Mouse (Mus musculus) lung, embryonic 16.5 days (tissue): ENCODE results near the gene Mmp24. TPM values are rescaled to one million over a fixed set of nuclear protein-coding genes. Genes with fewer than 3 reads are reported as not detected.
A peak's percentile ranks its signal among the peaks of the same experiment; 100 is the strongest.

ENCODE experiments used
- ATAC-seq: fragments of 200-750 bp; cut with Nextera tagmentation; 2 replicates; pipeline ENCODE4 v1.8.0; 2017; ENCODE audit warnings: low read depth, mild to moderate bottlenecking, moderate library complexity
- H3K27ac ChIP-seq: fragments of 300-500 bp; sonication (generic); 2 replicates; pipeline ENCODE4 v1.5.1; 2014; ENCODE audit warnings: mild to moderate bottlenecking, control low read depth, low read length
- H3K27me3 ChIP-seq: fragments of 300-500 bp; sonication (generic); 2 replicates; pipeline ENCODE4 v1.6.1; 2014; ENCODE audit warnings: low read depth, low read length, mixed read lengths; ENCODE audit not compliant: control insufficient read depth, insufficient read depth
- H3K36me3 ChIP-seq: fragments of 300-500 bp; sonication (generic); 2 replicates; pipeline ENCODE4 v1.6.1; 2014; ENCODE audit warnings: low read length; ENCODE audit not compliant: control insufficient read depth, insufficient read depth
- H3K4me1 ChIP-seq: fragments of 300-500 bp; sonication (generic); replicated peaks from 2 replicates; pipeline ENCODE4 v1.6.1; 2014; ENCODE audit warnings: low read length, mixed read lengths; ENCODE audit not compliant: control insufficient read depth, insufficient read depth
- H3K4me2 ChIP-seq: fragments of 300-500 bp; sonication (generic); 2 replicates; pipeline ENCODE4 v1.6.1; 2014; ENCODE audit warnings: low read depth, low read length, control low read depth
- H3K4me3 ChIP-seq: fragments of 300-500 bp; sonication (generic); 2 replicates; pipeline ENCODE4 v1.5.1; 2014; ENCODE audit warnings: mild to moderate bottlenecking, low read length, control low read depth
- H3K9ac ChIP-seq: fragments of 300-500 bp; sonication (generic); 2 replicates; pipeline ENCODE4 v1.6.1; 2014; ENCODE audit warnings: low read length, control low read depth
- H3K9me3 ChIP-seq: fragments of 300-500 bp; sonication (generic); 2 replicates; pipeline ENCODE4 v1.6.1; 2016; ENCODE audit warnings: low read length; ENCODE audit not compliant: control insufficient read depth
- WGBS: fragments of 180-500 bp; shearing (Covaris S2); extraction: QIAGEN DNeasy Blood & Tissue Kit; methylation state at CpG from one replicate; pipeline ENCODE4 v1.1.7; 2014; 5-methylcytosine and 5-hydroxymethylcytosine counted together
- polyA plus RNA-seq: library from polyadenylated mRNA; unstranded; fragments of >200 nt; fragmentation: Nextera tagmentation; extraction: Ambion mirVana; gene quantifications from 2 replicates; pipeline ENCODE4 v1.2.1, GENCODE M21; 2015

Mmp24 gene
- polyA plus RNA-seq, 1 experiment from 2014 or later: 0.06 TPM

DNA sequence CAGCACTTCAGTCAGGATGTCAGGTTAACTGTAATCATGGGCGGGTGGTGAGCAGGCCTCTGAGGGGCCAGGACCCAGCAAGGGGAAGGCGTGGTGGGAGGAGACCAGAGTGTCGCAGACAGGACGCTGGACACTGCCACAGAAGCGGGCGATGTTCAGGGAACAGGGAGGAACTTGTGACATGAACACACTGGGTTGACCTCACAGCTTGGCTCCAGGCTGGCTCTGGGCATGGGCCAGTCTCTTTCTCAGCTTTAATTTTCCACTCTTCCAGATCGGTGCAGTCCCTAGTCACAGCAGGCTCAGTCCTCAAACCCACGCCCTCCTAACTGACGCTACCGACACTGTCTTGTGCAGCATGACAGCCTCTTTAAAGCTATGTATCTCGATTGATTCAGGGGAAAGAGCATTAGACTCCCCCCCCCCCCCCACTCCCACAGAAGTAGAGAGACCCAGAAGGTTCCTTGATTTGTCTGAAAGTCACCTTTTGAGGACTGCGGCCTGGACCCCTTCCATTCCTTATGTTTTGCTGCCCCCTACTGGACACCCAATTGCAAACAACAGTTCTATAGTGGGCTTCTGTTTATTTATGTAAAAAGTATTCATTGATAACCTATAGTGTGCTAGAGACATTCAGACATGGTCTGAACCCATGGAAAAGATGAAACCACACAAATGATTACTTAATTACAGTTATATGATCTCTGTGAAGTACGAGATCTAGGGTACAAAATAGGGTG is 10.3 kb upstream of the Mmp24 start:
- no peaks in the 10 kb centered on the region for H3K9me3 ChIP-seq
- ATAC-seq: peak; percentile 64; the same call in 1 of the 2 replicates
- no peaks in the 10 kb centered on the region for H3K4me1 ChIP-seq
- H3K36me3 ChIP-seq: no peaks in the 10 kb centered on the region
- H3K4me2 ChIP-seq: no peak overlapping the region
- no peak overlapping the region for H3K9ac ChIP-seq
- H3K27ac ChIP-seq: no peak overlapping the region
- 53% methylated on average over 13 of the region's 13 CpGs for WGBS
- H3K27me3 ChIP-seq: no peaks in the 10 kb centered on the region
- no peak overlapping the region for H3K4me3 ChIP-seq

DNA sequence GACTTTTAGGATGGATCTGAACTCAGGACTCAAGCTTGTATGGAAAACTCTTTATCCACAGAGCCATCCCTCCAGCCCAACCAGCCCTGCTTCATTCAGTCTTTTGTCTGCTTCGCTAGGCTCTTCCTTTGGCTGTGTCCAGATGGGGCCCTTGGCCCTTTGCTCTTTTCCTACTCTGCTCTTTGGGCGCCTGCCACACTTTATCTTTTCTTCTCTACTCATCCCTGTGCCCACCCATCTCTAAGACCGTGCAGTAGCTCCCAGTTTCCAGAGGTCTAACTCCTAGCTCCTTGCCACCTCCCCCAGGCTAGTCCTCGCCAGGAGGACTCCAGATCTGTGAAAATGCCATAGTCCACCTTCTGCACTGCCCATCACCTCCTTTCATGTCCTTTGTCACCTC is 1.5 kb upstream of the Mmp24 start:
- peaks cover 4% of the 10 kb centered on the region; the same call in 1 of the 2 replicates for H3K4me1 ChIP-seq
- 43% methylated on average over 4 of the region's 4 CpGs for WGBS
- H3K27me3 ChIP-seq: peaks cover 48% of the 10 kb centered on the region
- H3K36me3 ChIP-seq: no peaks in the 10 kb centered on the region
- no peak overlapping the region for H3K4me2 ChIP-seq
- no peak for ATAC-seq
- no peak overlapping the region for H3K9ac ChIP-seq
- H3K9me3 ChIP-seq: no peaks in the 10 kb centered on the region
- H3K4me3 ChIP-seq: no peak overlapping the region
- H3K27ac ChIP-seq: no peak overlapping the region

DNA sequence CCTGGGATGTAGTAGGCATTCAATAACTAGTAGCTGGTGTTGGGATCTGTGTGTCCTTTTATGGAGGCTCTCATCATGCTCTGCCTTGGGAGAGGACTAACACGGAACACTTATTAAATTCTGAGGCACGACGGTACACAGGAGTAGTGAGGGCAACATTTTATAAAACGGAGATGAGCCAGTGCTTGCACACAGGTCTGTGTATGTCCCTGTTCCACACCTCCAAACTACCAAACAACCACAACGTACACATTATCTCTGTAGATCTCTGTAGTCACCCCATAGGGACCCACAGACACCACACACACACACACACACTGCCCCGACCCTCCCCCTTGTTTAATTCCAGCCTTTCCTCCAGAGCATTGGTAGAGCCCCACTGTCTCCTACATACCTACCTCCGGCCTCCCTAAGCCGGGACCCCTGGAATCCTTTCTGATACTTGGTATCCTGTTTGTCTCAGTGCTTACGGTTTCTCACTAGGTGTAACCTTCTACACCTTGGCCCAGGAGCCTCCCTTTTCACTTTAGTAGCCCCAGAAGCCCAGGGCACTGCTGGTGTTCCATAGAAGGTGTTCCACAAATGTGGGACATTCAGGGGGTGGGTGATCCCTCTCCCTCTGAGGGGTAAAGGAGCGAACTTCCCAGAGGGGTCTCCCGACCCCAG is 748 bp upstream of the Mmp24 start:
- Histone ChIP-seq H3K4me1 (peaks cover 4% of the 10 kb centered on the region; the same call in 1 of the 2 replicates), H3K4me3 (no peak overlapping the region), H3K9me3 (no peaks in the 10 kb centered on the region), H3K4me2 (no peak overlapping the region), H3K36me3 (no peaks in the 10 kb centered on the region), H3K9ac (no peak overlapping the region), H3K27ac (no peak overlapping the region), H3K27me3 (peaks cover 48% of the 10 kb centered on the region)
- 50% methylated on average over 11 of the region's 11 CpGs for WGBS
- no peak for ATAC-seq

DNA sequence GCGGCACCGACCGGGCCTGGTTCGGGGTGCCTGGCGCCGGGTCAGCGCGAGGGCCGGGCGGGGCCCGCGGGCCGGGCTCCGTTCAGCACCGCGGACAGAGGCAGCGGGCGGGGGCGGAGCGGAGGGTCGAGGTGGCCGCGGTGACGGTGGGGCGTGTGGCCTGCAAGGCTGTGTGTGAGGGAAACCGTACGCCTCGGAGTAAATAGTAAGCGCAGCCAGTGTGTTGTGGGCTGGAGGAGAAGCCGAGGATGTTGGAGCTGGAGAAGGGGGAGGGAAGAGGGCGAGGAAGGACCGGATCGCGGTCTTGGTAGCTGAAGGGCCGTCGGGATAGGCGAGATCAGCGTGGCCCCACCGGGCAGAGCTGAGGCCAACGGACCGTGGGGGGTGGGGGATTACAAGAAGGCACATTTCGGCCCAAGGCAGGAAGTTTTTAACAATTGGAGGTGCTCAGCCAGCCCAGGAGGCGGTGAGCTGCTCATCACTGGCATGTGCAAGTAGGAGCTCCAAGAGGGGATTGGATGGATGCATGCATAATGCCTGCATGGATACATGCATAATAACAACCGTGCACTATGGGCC is 632 bp downstream of the Mmp24 start:
- no peak overlapping the region for H3K9ac ChIP-seq

DNA sequence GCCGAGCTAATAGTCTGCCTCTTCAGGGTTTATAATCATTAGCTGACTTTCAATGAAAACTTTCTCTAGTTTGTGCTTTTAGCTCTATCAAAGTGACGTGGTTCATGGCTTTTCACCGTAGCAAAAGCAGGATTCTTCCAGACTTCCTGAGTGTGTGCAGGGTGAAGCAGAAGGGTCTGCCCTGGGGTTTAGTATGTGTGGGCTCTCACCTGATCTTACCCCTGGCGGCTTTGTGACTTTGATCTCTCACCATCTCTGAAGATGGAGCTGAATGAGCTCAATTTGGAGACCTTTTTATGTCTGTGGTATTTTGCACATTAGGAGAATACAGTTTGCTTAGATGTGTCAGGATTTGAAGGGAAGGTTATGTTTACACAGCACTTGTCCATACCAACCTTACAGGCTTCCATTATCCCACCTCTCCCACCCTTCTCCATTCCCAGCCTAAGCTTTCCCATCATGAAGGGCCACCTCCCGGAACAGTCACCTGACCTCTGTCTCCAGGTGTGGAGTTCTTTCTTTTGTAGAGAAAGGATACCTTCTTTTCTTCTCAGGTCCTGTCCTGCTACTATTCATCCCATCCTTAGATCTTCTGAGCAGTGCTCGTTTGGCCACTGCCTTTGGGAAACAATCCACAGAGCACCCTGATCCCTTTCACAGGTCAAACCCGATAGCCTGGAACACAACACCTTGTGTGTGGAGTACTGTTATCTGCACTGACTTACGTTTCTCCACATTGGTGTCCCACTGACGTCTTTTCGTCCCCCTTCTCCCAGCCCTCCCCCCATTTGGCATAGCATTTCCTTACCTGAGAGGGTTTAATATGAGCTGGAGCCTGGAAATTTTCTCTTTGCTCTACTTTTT is 1.9 kb downstream of the Mmp24 start:
- peaks cover 48% of the 10 kb centered on the region for H3K27me3 ChIP-seq

More for the DNA sequence above, 632 bp downstream of the Mmp24 start:
- peaks cover 48% of the 10 kb centered on the region for H3K27me3 ChIP-seq
- H3K4me2 ChIP-seq: peak overlapping the region; percentile 98
- H3K27ac ChIP-seq: no peak overlapping the region
- H3K4me1 ChIP-seq: peaks cover 4% of the 10 kb centered on the region; the same call in 1 of the 2 replicates
- WGBS: 2% methylated on average over 31 of the region's 44 CpGs
- no peaks in the 10 kb centered on the region for H3K9me3 ChIP-seq
- peak overlapping the region; percentile 57 for H3K4me3 ChIP-seq
- H3K36me3 ChIP-seq: no peaks in the 10 kb centered on the region
- peak; percentile 94 for ATAC-seq

DNA sequence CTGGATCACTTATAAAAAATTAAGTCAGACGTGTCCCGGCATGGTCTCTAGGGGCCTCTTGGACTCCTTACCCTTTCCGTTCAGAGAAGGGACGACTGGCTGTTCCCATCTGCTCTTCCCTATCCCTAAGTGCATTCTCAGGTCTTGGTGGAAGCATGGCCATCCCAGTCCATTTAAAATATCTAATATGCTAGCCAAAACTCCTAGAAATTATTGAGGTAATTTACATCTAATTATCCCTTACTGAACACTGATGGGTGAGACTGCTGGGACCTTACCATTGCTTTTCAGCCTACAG is 2.5 kb downstream of the Mmp24 start:
- Histone ChIP-seq H3K4me1 (peaks cover 4% of the 10 kb centered on the region; the same call in 1 of the 2 replicates), H3K36me3 (no peaks in the 10 kb centered on the region), H3K9me3 (no peaks in the 10 kb centered on the region), H3K4me3 (no peak overlapping the region), H3K4me2 (no peak overlapping the region), H3K27ac (no peak overlapping the region), H3K27me3 (peaks cover 48% of the 10 kb centered on the region), H3K9ac (no peak overlapping the region)
- WGBS: 83% methylated on average over 4 of the region's 4 CpGs
- ATAC-seq: no peak

More for the DNA sequence above, 1.9 kb downstream of the Mmp24 start:
- peaks cover 4% of the 10 kb centered on the region; the same call in 1 of the 2 replicates for H3K4me1 ChIP-seq
- no peaks in the 10 kb centered on the region for H3K36me3 ChIP-seq
- H3K9ac ChIP-seq: no peak overlapping the region
- H3K27ac ChIP-seq: no peak overlapping the region
- H3K9me3 ChIP-seq: no peaks in the 10 kb centered on the region
- WGBS: 49% methylated on average over 10 of the region's 10 CpGs
- H3K4me3 ChIP-seq: no peak overlapping the region
- no peak overlapping the region for H3K4me2 ChIP-seq
- no peak for ATAC-seq

DNA sequence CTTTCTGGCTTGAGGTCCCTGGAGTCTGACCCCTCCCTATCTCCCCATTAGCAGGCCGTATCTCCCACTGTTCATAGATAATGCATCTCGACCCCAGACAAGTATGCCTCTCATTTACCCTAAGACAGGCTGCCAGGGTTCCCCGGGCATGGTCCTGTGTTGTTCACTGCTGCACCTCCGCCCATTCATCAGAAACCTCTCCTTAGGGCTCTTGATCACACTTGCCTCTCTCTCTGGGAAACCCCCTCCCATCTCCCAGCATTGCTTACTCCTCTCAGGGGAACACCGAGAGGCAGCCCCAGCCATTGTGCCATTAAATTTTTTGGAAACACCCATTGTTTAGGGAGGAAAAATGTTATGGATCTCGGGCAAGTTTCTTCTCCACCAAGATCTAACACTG is 2.9 kb downstream of the Mmp24 start:
- Histone ChIP-seq H3K36me3 (no peaks in the 10 kb centered on the region), H3K9ac (no peak overlapping the region), H3K4me3 (no peak overlapping the region), H3K4me2 (no peak overlapping the region), H3K27ac (no peak overlapping the region), H3K4me1 (peaks cover 4% of the 10 kb centered on the region; the same call in 1 of the 2 replicates), H3K9me3 (no peaks in the 10 kb centered on the region), H3K27me3 (peaks cover 45% of the 10 kb centered on the region)
- 58% methylated on average over 6 of the region's 6 CpGs for WGBS
- ATAC-seq: no peak

DNA sequence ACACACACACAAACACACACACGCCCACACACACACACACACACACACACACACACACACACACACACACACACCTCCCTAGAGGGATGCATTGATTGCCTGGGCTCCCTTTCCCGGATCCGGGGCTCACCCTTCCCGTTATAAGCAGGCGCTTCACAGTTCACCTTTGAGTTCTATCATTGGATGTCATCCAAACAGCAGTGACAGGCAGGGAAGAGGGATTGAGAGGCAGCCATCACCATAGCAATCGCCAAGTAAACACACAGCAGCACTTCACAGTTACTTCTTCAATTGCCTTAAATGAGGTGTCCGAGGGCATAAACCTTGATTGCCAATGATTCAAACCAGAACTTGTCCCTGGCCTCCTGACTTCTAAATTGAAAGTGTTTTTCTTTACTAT is 3.9 kb downstream of the Mmp24 start:
- 22% methylated on average over 6 of the region's 7 CpGs for WGBS
- Histone ChIP-seq H3K4me3 (no peak overlapping the region), H3K9ac (no peak overlapping the region), H3K36me3 (no peaks in the 10 kb centered on the region), H3K27ac (no peak overlapping the region), H3K4me2 (no peak overlapping the region), H3K9me3 (no peaks in the 10 kb centered on the region), H3K27me3 (peaks cover 35% of the 10 kb centered on the region), H3K4me1 (peaks cover 4% of the 10 kb centered on the region; the same call in 1 of the 2 replicates)
- no peak for ATAC-seq

DNA sequence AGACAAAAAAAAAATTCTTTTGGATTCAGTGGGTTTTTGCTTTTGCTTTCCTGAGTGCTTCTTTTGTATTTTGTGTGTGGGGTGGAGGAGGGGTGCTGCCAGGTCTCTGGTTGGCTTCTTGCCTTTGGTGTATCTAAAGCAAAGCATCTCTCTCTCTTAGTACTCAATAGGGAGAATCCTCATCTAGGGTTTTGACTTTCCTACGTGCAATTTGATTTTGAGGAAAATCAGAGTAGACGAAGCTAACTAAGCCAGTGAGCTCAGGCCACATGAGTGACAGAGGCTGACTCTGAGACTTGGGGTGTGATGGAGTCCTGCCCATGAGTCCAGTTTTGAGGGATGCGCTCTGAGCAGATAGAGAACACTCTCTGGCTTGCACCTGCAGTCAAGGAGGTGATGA is 4.4 kb downstream of the Mmp24 start:
- H3K27me3 ChIP-seq: peaks cover 32% of the 10 kb centered on the region
- H3K4me1 ChIP-seq: peaks cover 4% of the 10 kb centered on the region; the same call in 1 of the 2 replicates
- 78% methylated on average over 3 of the region's 3 CpGs for WGBS
- no peak overlapping the region for H3K4me3 ChIP-seq
- no peak overlapping the region for H3K4me2 ChIP-seq
- H3K27ac ChIP-seq: no peak overlapping the region
- no peak for ATAC-seq
- H3K9me3 ChIP-seq: no peaks in the 10 kb centered on the region
- H3K9ac ChIP-seq: no peak overlapping the region
- H3K36me3 ChIP-seq: no peaks in the 10 kb centered on the region
